Mouse (Mus musculus) CH12.LX (cell line): ENCODE measurements around the gene Ccdc151. TPM values are rescaled to one million over a fixed set of nuclear protein-coding genes. Genes with fewer than 3 reads are reported as not detected.

Experiments
- DNase-seq: peaks from one replicate; pipeline ENCODE4 v3.0.0-alpha.2; 2013; ENCODE audit errors: extremely low read depth
- H3K27ac ChIP-seq: 2 replicates; pipeline ENCODE4 v1.5.1; 2012; ENCODE audit warnings: low read depth, mild to moderate bottlenecking, control low read depth, moderate library complexity; ENCODE audit not compliant: insufficient read depth
- H3K27me3 ChIP-seq: replicated peaks from 2 replicates; pipeline ENCODE3; 2012; ENCODE audit warnings: inconsistent platforms
- H3K36me3 ChIP-seq, 2 experiments: replicated peaks in 1 of 2; 2 replicates each; pipeline versions ENCODE3 to v1.6.1; 2012; ENCODE audit warnings: inconsistent platforms in 1 of 2, low read length in 1 of 2, mild to moderate bottlenecking in 1 of 2, mixed read lengths in 1 of 2, moderate library complexity in 1 of 2; ENCODE audit not compliant: control insufficient read depth in 1 of 2, insufficient read depth in 1 of 2
- H3K4me1 ChIP-seq, 2 experiments: 2 replicates each; pipeline ENCODE4 v1.6.1; 2012; ENCODE audit warnings: inconsistent platforms in 1 of 2, moderate library complexity in 1 of 2; ENCODE audit not compliant: insufficient read depth in 2 of 2, control insufficient read depth in 1 of 2
- H3K4me2 ChIP-seq: 2 replicates; pipeline ENCODE4 v1.6.1; 2012; ENCODE audit warnings: low read depth, mild to moderate bottlenecking, control low read depth; ENCODE audit not compliant: poor library complexity, insufficient read depth, severe bottlenecking
- H3K4me3 ChIP-seq, 3 experiments: fragments of 150-350 bp in 1 of 3; sonication (generic) in 1 of 3; replicated peaks in 1 of 3; 2 replicates each; pipeline versions ENCODE3 to v1.5.1; 2011 to 2012; ENCODE audit warnings: low read depth in 2 of 3, low read length in 2 of 3, mild to moderate bottlenecking in 2 of 3, moderate library complexity in 2 of 3, control low read depth in 1 of 3, improper control_type of control experiment in 1 of 3, inconsistent platforms in 1 of 3, mixed read lengths in 1 of 3; ENCODE audit not compliant: poor library complexity in 1 of 3
- H3K79me2 ChIP-seq: replicated peaks from 2 replicates; pipeline ENCODE4 v1.6.1; 2012; ENCODE audit warnings: mild to moderate bottlenecking, moderate library complexity; ENCODE audit not compliant: control insufficient read depth, poor library complexity, insufficient read depth, severe bottlenecking; ENCODE audit errors: extremely low read depth
- H3K9ac ChIP-seq: 2 replicates; pipeline ENCODE4 v1.6.1; 2012; ENCODE audit warnings: low read depth, mild to moderate bottlenecking, control low read depth, moderate library complexity; ENCODE audit not compliant: insufficient read depth
- H3K9me3 ChIP-seq: replicated peaks from 2 replicates; pipeline ENCODE3; 2012; ENCODE audit warnings: low read length, inconsistent platforms, mixed read lengths
- CHD2 ChIP-seq: IDR thresholded peaks from 2 replicates; pipeline ENCODE4 v1.6.1; 2011; ENCODE audit warnings: low read length, improper control_type of control experiment
- CTCF ChIP-seq, 2 experiments: IDR thresholded peaks in 1 of 2; conservative IDR thresholded peaks in 1 of 2; 2 replicates each; pipeline ENCODE4 v1.5.1; 2011 to 2012; ENCODE audit warnings: low read depth in 2 of 2, low read length in 2 of 2, improper control_type of control experiment in 1 of 2, inconsistent platforms in 1 of 2, mild to moderate bottlenecking in 1 of 2, moderate library complexity in 1 of 2
- E2F4 ChIP-seq: IDR thresholded peaks from 2 replicates; pipeline ENCODE4 v1.6.1; 2011; ENCODE audit warnings: low read depth, low read length, improper control_type of control experiment; ENCODE audit not compliant: insufficient replicate concordance
- EP300 ChIP-seq: IDR thresholded peaks from 2 replicates; pipeline ENCODE4 v1.6.1; 2011; ENCODE audit warnings: low read length, improper control_type of control experiment
- ETS1 ChIP-seq: conservative IDR thresholded peaks from 2 replicates; pipeline ENCODE4 v1.6.1; 2012; ENCODE audit warnings: low read depth, mild to moderate bottlenecking, inconsistent platforms, low read length, improper control_type of control experiment, moderate library complexity
- GABPA ChIP-seq: IDR thresholded peaks from 2 replicates; pipeline ENCODE4 v1.6.1; 2012; ENCODE audit warnings: low read depth, low read length, improper control_type of control experiment, inconsistent platforms; ENCODE audit not compliant: insufficient replicate concordance
- MAFK ChIP-seq: IDR thresholded peaks from 2 replicates; pipeline ENCODE4 v1.6.1; 2011; ENCODE audit warnings: low read length, improper control_type of control experiment; ENCODE audit not compliant: insufficient replicate concordance
- MAX ChIP-seq: IDR thresholded peaks from 2 replicates; pipeline ENCODE4 v1.6.1; 2011; ENCODE audit warnings: low read length, improper control_type of control experiment
- MAZ ChIP-seq: IDR thresholded peaks from 2 replicates; pipeline ENCODE4 v1.6.1; 2012; ENCODE audit warnings: low read depth, mild to moderate bottlenecking, inconsistent platforms, low read length, improper control_type of control experiment, moderate library complexity
- MEF2A ChIP-seq: IDR thresholded peaks from 2 replicates; pipeline ENCODE4 v1.6.1; 2014; ENCODE audit warnings: low read depth, mild to moderate bottlenecking, inconsistent platforms, low read length, improper control_type of control experiment, borderline replicate concordance
- MYC ChIP-seq: IDR thresholded peaks from 2 replicates; pipeline ENCODE4 v1.6.1; 2011; ENCODE audit warnings: low read depth, mild to moderate bottlenecking, improper control_type of control experiment, low read length
- NRF1 ChIP-seq: IDR thresholded peaks from 2 replicates; pipeline ENCODE4 v1.6.1; 2014; ENCODE audit warnings: low read depth, mild to moderate bottlenecking, inconsistent platforms, low read length, improper control_type of control experiment, moderate library complexity
- PAX5 ChIP-seq: IDR thresholded peaks from 2 replicates; pipeline ENCODE4 v1.6.1; 2012; ENCODE audit warnings: low read length, inconsistent platforms, mixed read lengths
- RAD21 ChIP-seq: IDR thresholded peaks from 2 replicates; pipeline ENCODE4 v1.6.1; 2011; ENCODE audit warnings: low read depth, mild to moderate bottlenecking, low read length, improper control_type of control experiment, moderate library complexity
- SIN3A ChIP-seq: IDR thresholded peaks from 2 replicates; pipeline ENCODE4 v1.6.1; 2012; ENCODE audit warnings: low read length, improper control_type of control experiment, inconsistent platforms
- TBP ChIP-seq: conservative IDR thresholded peaks from 2 replicates; pipeline ENCODE4 v1.6.1; 2011; ENCODE audit warnings: low read depth, low read length, improper control_type of control experiment
- UBTF ChIP-seq: IDR thresholded peaks from 2 replicates; pipeline ENCODE4 v1.6.1; 2012; ENCODE audit warnings: low read depth, mild to moderate bottlenecking, inconsistent platforms, low read length, improper control_type of control experiment, moderate library complexity
- ZC3H11A ChIP-seq: IDR thresholded peaks from 2 replicates; pipeline ENCODE4 v1.6.1; 2012; ENCODE audit warnings: low read depth, mild to moderate bottlenecking, inconsistent platforms, low read length, improper control_type of control experiment
- ZNF384 ChIP-seq: IDR thresholded peaks from 2 replicates; pipeline ENCODE4 v1.6.1; 2012; ENCODE audit warnings: low read depth, low read length, improper control_type of control experiment, inconsistent platforms
- dilution Hi-C: fragments of 300-500 bp; cut with MboI; formaldehyde crosslinking; loops from 2 replicates; pipeline ENCODE4 v1.14.3; 2020; ENCODE audit warnings: low sequenced_read_pairs; ENCODE audit not compliant: extremely low pct_unique_long_range_greater_than_20kb, extremely low pct_ligation_motif_present
- in situ Hi-C: fragments of 300-500 bp; cut with MboI; formaldehyde crosslinking; loops from 3 replicates; pipeline ENCODE4 v1.14.3; 2019; ENCODE audit warnings: low sequenced_read_pairs, low pct_ligation_motif_present, low pct_unique_long_range_greater_than_20kb, mixed read lengths
- polyA plus RNA-seq: library from polyadenylated mRNA; unstranded; fragments of >175 nt; gene quantifications from 2 replicates; pipeline ENCODE4 v1.2.1, GENCODE M21; 2012; ENCODE audit warnings: low read depth; ENCODE audit not compliant: insufficient read length
- total RNA-seq, 2 experiments: library from RNA; depleted of rRNA; stranded (reverse); fragments of 300-350 nt in 1 of 2; fragments of >200 nt in 1 of 2; gene quantifications; 2 replicates each; pipeline ENCODE4 v1.2.3; 2012 to 2014

Gene Ccdc151
- total and polyA plus RNA-seq, 3 experiments, result 0.13 to 0.25 (median 0.16) TPM

GRCm38 (mm10) chr9:22030386-22030785, 28.0 kb upstream of the Ccdc151 start:
- Histone ChIP-seq H3K4me3 (no peak overlapping the region), H3K27me3 (peaks cover 9% of the 10 kb centered on the region), H3K4me2 (no peak overlapping the region), H3K27ac (no peak overlapping the region), H3K36me3 (no peaks in the 10 kb centered on the region), H3K9ac (no peak overlapping the region), H3K4me1 (peaks cover 2 to 3% of the 10 kb centered on the region in 2 experiments; a peak in 1 of 4 replicates), H3K9me3 (no peaks in the 10 kb centered on the region)
- dilution Hi-C loops (no loop called here), in situ Hi-C loops (no loop called here)
- DNase-seq, result no peak
- no peak for TF ChIP-seq SIN3A
- TF ChIP-seq CHD2, result no peak
- no peak for TF ChIP-seq CTCF (conservative IDR thresholded peaks at IDR 0.05 in 1 of 2, IDR thresholded peaks at IDR 0.05 in 1 of 2; ENCODE audit: low read depth in 2 of 2, low read length in 2 of 2)
- no peak for TF ChIP-seq MYC
- TF ChIP-seq GABPA, result no peak
- TF ChIP-seq, all 38 proteins: peak for 0
- H3K79me2 ChIP-seq, result no peaks in the 10 kb centered on the region

- dilution Hi-C loops, result no loop called here
- 0 out of 4 replicates have a peak, but pooled peaks cover 0 to 2% of the 10 kb centered on the region in 2 experiments for H3K4me1 ChIP-seq
- H3K79me2 ChIP-seq, result no peaks in the 10 kb centered on the region
- TF ChIP-seq MAX, result no peak
- no peak for TF ChIP-seq ETS1
- no peak for TF ChIP-seq E2F4
- no peak for TF ChIP-seq ZC3H11A
- no peak for TF ChIP-seq NRF1
- no peak for TF ChIP-seq MAFK
- TF ChIP-seq TBP, result no peak
- no peak for TF ChIP-seq MEF2A
- no peak for TF ChIP-seq SIN3A
- TF ChIP-seq EP300, result no peak
- no peak for TF ChIP-seq PAX5
- no peak for TF ChIP-seq RAD21
- TF ChIP-seq UBTF, result no peak
- TF ChIP-seq ZNF384, result no peak
- TF ChIP-seq MAZ, result no peak
- TF ChIP-seq, all 38 proteins: peak for 0
- H3K4me3 ChIP-seq, result no peak overlapping the region
- no peak overlapping the region for H3K27ac ChIP-seq
- in situ Hi-C loops, result no loop called here
- no peak overlapping the region for H3K9ac ChIP-seq
- H3K9me3 ChIP-seq, result no peaks in the 10 kb centered on the region
- H3K4me2 ChIP-seq, result no peak overlapping the region
- peaks cover 14% of the 10 kb centered on the region for H3K27me3 ChIP-seq
- DNase-seq, result no peak
- no peaks in the 10 kb centered on the region for H3K36me3 ChIP-seq
Measured at GRCm38 (mm10) chr9:22028467-22028866, 26.0 kb upstream of the Ccdc151 start.
